Mouse (Mus musculus) forebrain, embryonic 10.5 days (tissue): ENCODE results near the gene Immp2l. TPM values are rescaled to one million over a fixed set of nuclear protein-coding genes. Genes with fewer than 3 reads are reported as not detected.
"Not testable (repeated sequence)": the region's sequence is repeated elsewhere in the genome, so short reads cannot be mapped to it uniquely, and the experiment has no call there.

Experiments used
- DNase-seq: peaks from one replicate; pipeline ENCODE4 v3.0.0-alpha.2; 2017; ENCODE audit warnings: low spot score; ENCODE audit errors: extremely low spot score
- H3K27ac ChIP-seq: fragments of 300-500 bp; sonication (generic); 2 replicates; pipeline ENCODE4 v1.5.1; 2016; ENCODE audit warnings: mild to moderate bottlenecking
- H3K27me3 ChIP-seq: fragments of 300-500 bp; sonication (generic); 2 replicates; pipeline ENCODE4 v1.6.1; 2016; ENCODE audit warnings: mild to moderate bottlenecking; ENCODE audit not compliant: poor library complexity, severe bottlenecking
- H3K36me3 ChIP-seq: fragments of 300-500 bp; sonication (generic); replicated peaks from 2 replicates; pipeline ENCODE4 v1.6.1; 2016; ENCODE audit warnings: mild to moderate bottlenecking, moderate library complexity
- H3K4me1 ChIP-seq: fragments of 300-500 bp; sonication (generic); 2 replicates; pipeline ENCODE4 v1.6.1; 2016
- H3K4me3 ChIP-seq: fragments of 300-500 bp; sonication (generic); 2 replicates; pipeline ENCODE4 v1.5.1; 2016; ENCODE audit warnings: mild to moderate bottlenecking, moderate library complexity
- H3K9me3 ChIP-seq: fragments of 300-500 bp; sonication (generic); 2 replicates; pipeline ENCODE4 v1.6.1; 2016; ENCODE audit warnings: mild to moderate bottlenecking, moderate library complexity
- WGBS: fragments of 180-500 bp; shearing (Covaris S2); methylation state at CpG from one replicate; pipeline ENCODE4 v1.1.7; 2016; 5-methylcytosine and 5-hydroxymethylcytosine counted together
- polyA plus RNA-seq: library from polyadenylated mRNA; unstranded; fragments of >200 nt; fragmentation: Nextera tagmentation; extraction: Ambion mirVana; gene quantifications from 2 replicates; pipeline ENCODE4 v1.2.1, GENCODE M21; 2016

Gene Immp2l
- polyA plus RNA-seq, 1 experiment from 2014 or later: 8.6 TPM

DNA sequence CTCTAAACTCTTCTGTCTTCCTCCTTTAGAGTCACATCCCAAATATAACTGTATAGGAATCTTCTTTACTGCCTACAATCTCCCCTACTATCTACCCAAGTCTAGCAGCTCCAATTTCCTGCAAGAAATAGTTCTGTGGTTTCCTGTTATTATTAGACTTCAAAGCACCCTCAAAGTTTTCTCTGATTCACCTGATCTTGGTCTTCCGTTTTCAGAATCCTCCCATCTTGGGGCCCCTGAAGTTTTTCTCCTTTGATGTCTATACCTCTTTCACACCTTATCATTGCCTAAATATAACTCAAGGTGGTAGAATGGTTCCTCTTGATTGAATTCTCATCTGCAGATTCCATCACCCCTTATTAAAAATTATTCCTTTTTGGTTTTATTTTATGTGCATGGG is 704.6 kb downstream of the Immp2l start:
- no peaks in the 10 kb centered on the region for H3K36me3 ChIP-seq
- 71% methylated on average over 1 of the region's 1 CpGs for WGBS
- H3K27me3 ChIP-seq: no peaks in the 10 kb centered on the region
- no peaks in the 10 kb centered on the region for H3K9me3 ChIP-seq
- no peak overlapping the region for H3K27ac ChIP-seq
- DNase-seq: no peak
- no peak overlapping the region for H3K4me3 ChIP-seq
- peaks cover 5% of the 10 kb centered on the region; the same call in 1 of the 2 replicates for H3K4me1 ChIP-seq

DNA sequence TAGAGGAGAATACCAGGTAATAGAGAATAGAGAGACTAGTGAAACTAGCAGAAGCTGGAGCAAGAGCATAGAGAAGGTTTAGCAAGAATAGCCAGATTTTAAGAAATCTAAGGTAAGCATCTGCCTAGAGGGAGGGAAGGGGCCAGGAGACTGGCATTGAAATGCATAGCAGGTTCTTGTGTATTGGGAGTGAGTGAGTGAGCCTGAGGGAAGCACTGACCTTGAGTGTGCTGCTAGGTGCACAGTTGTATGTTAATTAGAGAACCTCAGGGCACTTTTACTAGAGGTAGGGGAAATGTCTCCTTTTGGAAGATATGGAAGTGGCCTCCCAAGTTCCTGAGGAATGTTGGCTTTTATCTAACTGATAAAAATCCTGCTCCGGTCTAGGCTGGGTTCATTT is 705.9 kb downstream of the Immp2l start:
- no peak for DNase-seq
- Histone ChIP-seq H3K4me1 (peaks cover 5% of the 10 kb centered on the region; the same call in 1 of the 2 replicates), H3K36me3 (no peaks in the 10 kb centered on the region), H3K4me3 (no peak overlapping the region), H3K27me3 (no peaks in the 10 kb centered on the region), H3K27ac (no peak overlapping the region), H3K9me3 (no peaks in the 10 kb centered on the region)
- 84% methylated on average over 1 of the region's 1 CpGs for WGBS

DNA sequence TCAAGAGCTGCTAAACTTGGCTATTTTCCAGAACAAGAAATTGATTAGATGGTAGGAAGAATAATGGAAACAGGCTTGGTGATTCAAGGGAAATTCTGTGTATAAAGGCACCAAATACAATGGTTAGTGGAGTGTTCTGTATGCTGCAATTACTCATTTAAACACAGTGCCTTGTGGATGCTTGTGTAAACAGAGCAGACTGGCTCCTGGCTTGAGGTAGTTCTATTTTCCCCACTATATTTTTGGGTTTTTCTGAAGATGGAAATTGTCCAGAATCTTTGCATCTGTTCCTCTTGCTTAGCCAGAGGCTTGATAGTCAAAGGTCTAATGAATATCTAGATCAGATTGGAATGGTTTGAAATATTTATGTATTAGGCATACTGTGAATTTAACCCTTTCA is 709.3 kb downstream of the Immp2l start:
- H3K27ac ChIP-seq: no peak overlapping the region
- no peaks in the 10 kb centered on the region for H3K36me3 ChIP-seq

DNA sequence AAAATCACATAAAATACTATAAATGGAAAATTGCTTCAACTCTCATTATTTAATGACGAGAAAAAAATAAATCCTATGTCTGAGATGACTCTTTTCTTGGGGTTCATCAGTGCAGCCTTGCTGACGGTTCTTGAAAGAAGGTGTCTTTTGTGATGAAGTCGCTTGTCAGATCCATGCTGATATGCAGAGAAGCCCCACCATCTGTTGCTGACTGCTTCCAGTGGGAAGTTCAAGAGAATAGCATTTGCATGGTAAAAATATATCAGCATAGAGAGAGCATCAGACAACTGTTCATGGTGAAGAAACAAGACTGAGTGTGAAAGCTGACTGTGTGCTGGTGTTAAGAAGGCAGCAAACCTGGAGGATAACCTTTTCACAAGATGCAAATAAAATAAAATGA is 719.0 kb downstream of the Immp2l start:
- no peaks in the 10 kb centered on the region for H3K27me3 ChIP-seq
- 89% methylated on average over 3 of the region's 3 CpGs for WGBS
- H3K27ac ChIP-seq: no peak overlapping the region
- no peaks in the 10 kb centered on the region for H3K4me1 ChIP-seq
- H3K36me3 ChIP-seq: no peaks in the 10 kb centered on the region
- no peak for DNase-seq
- no peaks in the 10 kb centered on the region for H3K9me3 ChIP-seq
- H3K4me3 ChIP-seq: no peak overlapping the region

More for the DNA sequence above, 709.3 kb downstream of the Immp2l start:
- Histone ChIP-seq H3K27me3 (no peaks in the 10 kb centered on the region), H3K9me3 (no peaks in the 10 kb centered on the region), H3K4me3 (no peak overlapping the region), H3K4me1 (no peaks in the 10 kb centered on the region)
- no peak for DNase-seq

DNA sequence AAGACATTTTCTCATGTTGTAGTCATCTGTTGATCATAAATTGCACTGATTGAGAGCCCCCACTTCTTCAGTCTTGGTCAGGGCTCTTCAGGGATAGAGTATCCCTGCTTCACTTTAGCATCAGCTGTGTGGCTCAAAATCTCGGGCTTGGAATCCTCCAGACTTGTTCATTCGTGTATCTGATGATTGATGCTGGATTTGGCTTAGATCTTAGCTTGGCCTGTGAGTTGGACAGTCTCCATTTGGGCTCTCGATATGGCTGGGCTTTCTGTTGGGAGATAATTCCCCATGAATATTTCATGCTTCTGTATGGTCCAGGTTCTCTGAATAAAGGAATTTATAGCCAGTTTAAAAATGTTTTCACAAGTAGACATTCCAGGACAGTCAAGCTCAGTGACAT is 739.5 kb downstream of the Immp2l start:
- no peaks in the 10 kb centered on the region for H3K9me3 ChIP-seq
- no peaks in the 10 kb centered on the region for H3K4me1 ChIP-seq
- no peaks in the 10 kb centered on the region for H3K27me3 ChIP-seq
- no peak overlapping the region for H3K27ac ChIP-seq
- no peak for DNase-seq
- H3K36me3 ChIP-seq: no peaks in the 10 kb centered on the region
- WGBS: 85% methylated on average over 3 of the region's 3 CpGs
- no peak overlapping the region for H3K4me3 ChIP-seq

DNA sequence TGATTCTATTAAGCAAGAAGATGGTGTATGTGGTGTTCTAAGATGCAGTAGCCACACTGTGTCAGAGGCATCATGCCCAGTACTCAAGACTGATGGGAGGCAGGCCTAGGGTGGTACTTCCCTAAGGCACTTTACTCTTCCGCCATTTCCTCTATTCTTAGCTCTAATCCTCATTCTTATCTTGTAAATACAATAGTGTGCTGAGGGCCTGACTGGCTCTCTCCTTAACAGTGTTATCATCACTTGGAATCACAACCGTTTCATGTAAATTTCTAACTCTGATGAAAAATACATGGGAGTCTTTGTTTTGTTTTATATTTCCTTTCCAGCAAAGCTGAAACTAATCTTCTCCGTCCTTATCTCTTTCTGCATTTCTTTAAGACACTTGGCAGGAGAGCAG is 750.1 kb downstream of the Immp2l start:
- WGBS: 74% methylated on average over 3 of the region's 3 CpGs
- Histone ChIP-seq H3K9me3 (no peaks in the 10 kb centered on the region), H3K27ac (no peak overlapping the region), H3K36me3 (no peaks in the 10 kb centered on the region), H3K4me3 (no peak overlapping the region), H3K4me1 (peaks cover 7% of the 10 kb centered on the region; the same call in 1 of the 2 replicates), H3K27me3 (no peaks in the 10 kb centered on the region)
- DNase-seq: no peak

DNA sequence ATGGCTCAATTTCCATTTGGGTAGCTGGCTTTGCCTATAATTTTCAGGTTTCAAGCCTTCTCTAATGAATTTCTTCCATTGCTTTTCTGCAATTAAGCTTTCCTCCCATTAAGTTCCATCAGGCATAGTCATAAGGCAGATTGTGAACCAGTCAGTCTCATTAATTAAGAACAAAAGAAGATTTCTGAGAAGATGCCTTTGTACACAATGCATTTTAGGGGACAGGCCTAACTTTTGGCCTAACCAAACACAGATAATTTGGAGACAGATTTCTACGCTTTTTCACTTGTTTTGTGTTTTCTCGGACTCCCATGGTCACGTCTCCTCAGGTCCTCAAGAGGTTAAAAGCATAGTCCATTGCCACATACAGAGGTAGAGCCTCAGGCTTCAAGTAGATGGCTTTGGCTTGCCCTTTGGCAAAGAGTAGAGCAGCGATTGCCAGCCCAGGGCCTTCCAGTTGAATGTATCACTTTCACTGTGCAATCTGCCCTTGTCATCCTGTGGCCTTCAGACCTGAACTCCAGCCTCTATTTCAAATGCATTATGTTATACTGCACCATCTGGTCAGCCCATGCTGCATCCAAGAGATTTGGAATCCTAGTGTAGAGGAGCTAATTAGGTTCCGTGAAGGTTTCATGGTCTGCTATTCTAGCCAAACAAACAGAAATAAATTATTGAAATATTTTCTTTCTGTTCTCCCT is 750.9 kb downstream of the Immp2l start:
- Histone ChIP-seq H3K9me3 (no peaks in the 10 kb centered on the region), H3K4me1 (peaks cover 2% of the 10 kb centered on the region; the same call in 1 of the 2 replicates), H3K4me3 (no peak overlapping the region), H3K36me3 (no peaks in the 10 kb centered on the region), H3K27me3 (no peaks in the 10 kb centered on the region), H3K27ac (no peak overlapping the region)
- no peak for DNase-seq
- WGBS: 89% methylated on average over 5 of the region's 5 CpGs

DNA sequence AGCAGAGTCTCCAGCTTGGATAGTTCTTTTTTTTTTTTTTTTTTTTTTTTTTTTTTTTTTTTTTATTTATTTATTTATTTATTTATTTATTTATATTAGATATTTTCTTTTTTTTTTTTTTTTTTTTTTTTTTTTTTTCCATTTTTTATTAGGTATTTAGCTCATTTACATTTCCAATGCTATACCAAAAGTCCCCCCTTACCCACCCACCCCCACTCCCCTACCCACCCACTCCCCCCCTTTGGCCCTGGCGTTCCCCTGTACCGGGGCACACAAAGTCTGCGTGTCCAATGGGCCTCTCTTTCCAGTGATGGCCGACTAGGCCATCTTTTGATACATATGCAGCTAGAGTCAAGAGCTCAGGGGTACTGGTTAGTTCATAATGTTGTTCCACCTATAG is 753.9 kb downstream of the Immp2l start:
- not testable (repeated sequence) for H3K4me3 ChIP-seq, H3K27ac ChIP-seq
- WGBS: no CpG with 5 or more reads among the region's 4 CpGs

DNA sequence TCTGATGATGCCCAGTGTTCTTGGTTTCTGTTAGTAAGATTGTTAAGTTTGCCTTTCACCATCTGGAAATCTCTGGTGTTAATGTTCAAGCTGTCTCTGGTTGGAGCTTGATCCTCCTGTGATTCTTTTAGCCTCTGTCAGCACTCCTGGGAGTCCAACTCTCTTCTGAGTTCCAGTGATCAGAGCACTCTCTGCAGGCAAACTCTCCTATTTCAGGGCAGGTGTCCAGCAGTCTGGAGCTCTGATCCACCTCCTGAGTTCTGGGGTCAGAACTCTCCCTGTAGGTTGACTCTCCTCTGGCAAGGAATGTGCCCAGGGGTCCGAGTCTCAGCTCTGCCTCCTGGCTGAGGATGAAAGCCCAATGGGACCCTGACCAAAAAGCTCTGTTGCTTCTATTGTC is 769.8 kb downstream of the Immp2l start:
- WGBS: 93% methylated on average over 1 of the region's 1 CpGs
- DNase-seq, H3K27me3 ChIP-seq, H3K27ac ChIP-seq, H3K9me3 ChIP-seq, H3K36me3 ChIP-seq, H3K4me1 ChIP-seq, H3K4me3 ChIP-seq: not testable (repeated sequence)

More for the DNA sequence above, 753.9 kb downstream of the Immp2l start:
- H3K27me3 ChIP-seq, H3K4me1 ChIP-seq, DNase-seq, H3K36me3 ChIP-seq, H3K9me3 ChIP-seq: not testable (repeated sequence)

DNA sequence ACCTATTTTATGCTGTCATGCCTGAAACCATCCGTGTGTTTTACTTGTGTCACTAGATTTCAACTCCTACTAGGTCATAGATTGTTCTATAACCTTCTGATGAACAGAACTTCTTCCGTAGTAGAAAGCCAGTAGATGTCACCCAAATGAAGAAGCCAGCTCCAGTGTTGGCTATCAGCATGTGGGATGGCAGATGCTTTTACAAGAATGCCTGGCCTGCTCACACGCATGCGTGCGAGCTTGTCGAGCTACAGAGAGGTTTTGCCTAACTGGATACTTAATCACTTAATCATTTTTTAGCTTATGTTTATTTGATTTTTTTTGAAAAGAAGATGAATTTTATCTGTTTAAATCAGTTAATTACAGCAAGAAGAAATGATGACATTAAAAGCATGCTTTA is 805.6 kb downstream of the Immp2l start:
- Histone ChIP-seq H3K27me3 (no peaks in the 10 kb centered on the region), H3K4me3 (no peak overlapping the region), H3K36me3 (no peaks in the 10 kb centered on the region), H3K4me1 (no peaks in the 10 kb centered on the region), H3K27ac (no peak overlapping the region), H3K9me3 (no peaks in the 10 kb centered on the region)
- WGBS: 93% methylated on average over 6 of the region's 6 CpGs
- no peak for DNase-seq

DNA sequence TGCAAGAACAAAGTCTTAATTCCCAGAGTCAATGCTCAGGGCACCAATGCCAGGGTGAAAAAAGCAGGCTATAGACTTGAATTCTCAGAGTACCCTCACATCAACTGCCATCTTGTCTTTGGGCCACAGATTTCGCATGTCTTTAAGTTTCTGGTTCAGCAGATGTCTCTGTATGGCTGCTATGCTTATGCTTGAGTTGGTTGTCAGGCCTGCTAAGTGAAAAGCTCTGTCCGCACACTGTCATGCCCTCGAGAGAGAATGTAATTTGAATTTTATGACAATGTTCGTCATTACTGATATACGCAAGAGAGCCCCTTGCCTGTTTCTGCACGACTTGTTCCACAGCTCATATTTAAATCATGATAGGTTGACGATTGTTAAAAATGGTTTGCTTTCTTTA is 807.8 kb downstream of the Immp2l start:
- H3K27ac ChIP-seq: no peak overlapping the region
- no peak overlapping the region for H3K4me3 ChIP-seq
- no peaks in the 10 kb centered on the region for H3K36me3 ChIP-seq
- WGBS: 92% methylated on average over 7 of the region's 7 CpGs
- no peaks in the 10 kb centered on the region for H3K4me1 ChIP-seq
- DNase-seq: no peak
- H3K27me3 ChIP-seq: no peaks in the 10 kb centered on the region
- no peaks in the 10 kb centered on the region for H3K9me3 ChIP-seq

DNA sequence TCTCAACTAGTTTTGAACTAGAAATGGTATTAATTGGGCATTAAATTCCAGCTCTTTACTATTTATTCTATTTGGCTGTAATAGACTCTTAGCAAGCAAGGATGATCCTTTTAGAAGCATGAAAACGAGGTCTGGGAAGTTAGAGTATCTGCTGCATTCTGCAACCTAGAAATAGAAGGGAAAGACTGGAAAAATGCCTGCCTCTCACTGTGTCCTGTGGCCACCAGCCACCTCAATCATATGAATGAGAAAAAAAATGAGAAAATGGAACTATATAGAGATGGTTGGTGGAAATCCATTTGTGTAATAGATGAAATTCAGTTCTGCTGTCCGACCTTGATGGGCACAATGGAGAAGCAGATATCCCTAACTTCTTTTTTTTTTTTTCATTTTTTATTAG is 810.8 kb downstream of the Immp2l start:
- Histone ChIP-seq H3K9me3 (no peaks in the 10 kb centered on the region), H3K4me1 (no peaks in the 10 kb centered on the region), H3K27me3 (no peaks in the 10 kb centered on the region), H3K27ac (no peak overlapping the region), H3K4me3 (no peak overlapping the region), H3K36me3 (no peaks in the 10 kb centered on the region)
- 83% methylated on average over 2 of the region's 2 CpGs for WGBS
- no peak for DNase-seq

DNA sequence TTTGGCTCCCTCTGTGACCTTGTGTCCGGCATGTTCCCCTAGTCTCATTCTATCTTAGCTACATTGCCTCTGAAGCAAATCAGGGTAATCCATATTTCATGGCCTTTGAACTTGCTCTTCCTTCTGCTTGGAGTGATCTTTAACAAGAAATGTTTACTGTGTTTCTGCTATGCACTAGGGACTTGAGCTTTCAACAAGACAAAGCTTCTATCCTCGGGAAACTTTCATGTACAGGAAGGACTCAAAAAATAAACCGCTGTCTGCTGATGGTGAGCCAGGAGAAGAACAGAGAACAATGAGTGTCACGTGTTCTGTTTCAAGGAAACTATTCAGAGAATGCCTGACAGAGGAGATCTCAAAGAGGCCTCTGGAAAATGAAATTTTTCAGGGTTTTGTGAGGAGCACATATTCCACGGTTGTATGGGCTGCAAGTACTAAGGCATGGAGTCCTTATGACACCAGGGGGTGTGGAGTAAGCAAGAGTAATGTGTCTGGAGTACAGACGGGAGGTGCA is 814.5 kb downstream of the Immp2l start:
- Histone ChIP-seq H3K27ac (no peak overlapping the region), H3K27me3 (no peaks in the 10 kb centered on the region), H3K4me1 (no peaks in the 10 kb centered on the region), H3K36me3 (no peaks in the 10 kb centered on the region), H3K4me3 (no peak overlapping the region), H3K9me3 (no peaks in the 10 kb centered on the region)
- WGBS: 87% methylated on average over 6 of the region's 6 CpGs
- DNase-seq: no peak

DNA sequence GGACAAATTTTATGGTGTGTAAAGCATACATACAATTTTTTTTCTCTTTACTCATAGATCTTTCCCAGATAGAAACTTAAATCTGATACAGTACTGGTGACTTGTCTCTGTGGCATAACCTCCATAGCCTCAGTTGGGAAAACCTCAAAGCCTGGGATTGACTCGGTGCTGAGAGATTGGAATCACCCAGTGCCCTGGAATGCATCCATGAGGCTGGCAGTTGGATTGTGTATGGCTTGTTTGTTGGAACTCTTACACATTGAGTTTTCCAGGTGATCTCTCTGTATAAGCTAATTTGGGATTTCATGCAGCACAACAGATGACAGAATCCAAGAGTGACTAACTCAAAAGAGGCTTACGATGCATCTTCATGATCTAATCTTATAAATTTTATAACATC is 815.4 kb downstream of the Immp2l start:
- DNase-seq: no peak
- WGBS: 95% methylated on average over 2 of the region's 2 CpGs
- Histone ChIP-seq H3K36me3 (no peaks in the 10 kb centered on the region), H3K27ac (no peak overlapping the region), H3K4me3 (no peak overlapping the region), H3K4me1 (no peaks in the 10 kb centered on the region), H3K27me3 (no peaks in the 10 kb centered on the region), H3K9me3 (no peaks in the 10 kb centered on the region)
